Mouse (Mus musculus): ENCODE measurements around the gene Krtap24-1. TPM values are rescaled to one million over a fixed set of nuclear protein-coding genes. Genes with fewer than 3 reads are reported as not detected.

The Krtap24-1 gene
- not detected in 2 replicates for polyA plus RNA-seq (2021; fragmentation: Nextera tagmentation)
- long read RNA-seq, experiment 1: 0 reads
- long read RNA-seq, experiment 2: 0 reads

DNA sequence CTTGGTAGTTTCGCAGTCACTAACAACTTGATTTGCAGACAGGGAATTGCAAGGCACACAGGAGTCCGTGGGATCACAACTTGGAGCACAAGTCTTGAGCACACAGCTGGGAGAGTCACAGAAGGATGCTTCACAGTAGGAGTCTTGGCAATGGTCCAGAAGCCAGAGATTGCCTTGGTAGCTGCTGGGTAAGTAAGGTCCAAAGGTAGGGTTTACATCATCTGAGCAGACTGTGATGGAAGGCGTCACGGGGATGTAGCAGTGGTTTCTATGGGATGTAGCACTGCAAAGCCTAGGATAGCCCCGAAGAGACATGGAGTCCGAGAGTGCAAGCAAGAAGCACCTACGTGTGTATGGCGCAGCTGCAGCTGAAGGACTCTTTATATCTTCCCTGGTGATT, at the start of gene Krtap24-1:
Krtap24-1 (minus strand) TSS at position 358 of the 400 bp plus-strand sequence.

DNA sequence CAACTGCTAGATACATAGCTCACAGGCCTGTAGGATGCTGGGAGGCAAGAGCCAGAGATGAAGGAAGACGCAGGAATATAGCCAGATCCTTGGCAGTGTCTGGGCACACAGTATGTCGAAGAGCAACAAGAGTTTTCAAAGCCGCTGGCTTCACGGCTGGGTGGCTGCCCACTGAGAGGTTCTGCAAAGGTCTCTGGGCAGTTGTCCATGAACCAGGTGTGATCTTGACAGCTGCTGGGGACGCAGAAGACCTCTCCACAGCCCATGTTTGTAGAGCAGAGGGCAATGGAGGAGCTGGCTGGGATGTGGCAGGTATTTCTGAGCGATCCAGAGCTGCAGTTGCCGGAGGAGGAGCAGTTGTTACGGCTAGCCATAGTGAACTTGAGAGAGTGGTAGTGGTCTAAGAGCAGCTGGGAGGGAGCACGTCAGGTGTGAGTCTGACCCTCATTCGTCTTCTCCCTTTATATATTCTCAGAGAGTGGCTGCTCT, 35.3 kb upstream of the Krtap24-1 start, which contains the start of gene Krtap26-1:
Krtap26-1 (minus strand) TSS at position 439 of the 489 bp plus-strand sequence.

DNA sequence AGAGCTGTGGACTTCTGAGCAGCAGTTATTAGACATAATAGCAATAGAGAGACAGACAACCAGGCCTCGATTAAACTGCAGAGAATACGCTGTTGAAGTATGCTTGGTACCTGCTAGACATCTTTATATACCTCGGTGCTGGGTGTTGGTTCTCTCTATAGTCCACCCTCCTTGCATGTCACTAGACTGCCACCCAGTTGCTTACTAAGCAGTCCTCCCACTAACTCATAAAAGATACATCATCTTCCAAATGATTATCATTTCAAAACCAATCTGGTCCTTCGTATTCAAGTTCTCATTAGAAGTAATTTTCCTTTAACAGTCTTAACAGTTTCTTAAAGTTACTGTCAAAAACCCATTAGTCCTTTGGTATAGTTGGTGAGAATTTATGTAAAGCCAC, 15.5 kb upstream of the Krtap24-1 start, which contains the start of gene 2310079G19Rik:
2310079G19Rik (minus strand) TSS at position 101 of the 400 bp plus-strand sequence.

DNA sequence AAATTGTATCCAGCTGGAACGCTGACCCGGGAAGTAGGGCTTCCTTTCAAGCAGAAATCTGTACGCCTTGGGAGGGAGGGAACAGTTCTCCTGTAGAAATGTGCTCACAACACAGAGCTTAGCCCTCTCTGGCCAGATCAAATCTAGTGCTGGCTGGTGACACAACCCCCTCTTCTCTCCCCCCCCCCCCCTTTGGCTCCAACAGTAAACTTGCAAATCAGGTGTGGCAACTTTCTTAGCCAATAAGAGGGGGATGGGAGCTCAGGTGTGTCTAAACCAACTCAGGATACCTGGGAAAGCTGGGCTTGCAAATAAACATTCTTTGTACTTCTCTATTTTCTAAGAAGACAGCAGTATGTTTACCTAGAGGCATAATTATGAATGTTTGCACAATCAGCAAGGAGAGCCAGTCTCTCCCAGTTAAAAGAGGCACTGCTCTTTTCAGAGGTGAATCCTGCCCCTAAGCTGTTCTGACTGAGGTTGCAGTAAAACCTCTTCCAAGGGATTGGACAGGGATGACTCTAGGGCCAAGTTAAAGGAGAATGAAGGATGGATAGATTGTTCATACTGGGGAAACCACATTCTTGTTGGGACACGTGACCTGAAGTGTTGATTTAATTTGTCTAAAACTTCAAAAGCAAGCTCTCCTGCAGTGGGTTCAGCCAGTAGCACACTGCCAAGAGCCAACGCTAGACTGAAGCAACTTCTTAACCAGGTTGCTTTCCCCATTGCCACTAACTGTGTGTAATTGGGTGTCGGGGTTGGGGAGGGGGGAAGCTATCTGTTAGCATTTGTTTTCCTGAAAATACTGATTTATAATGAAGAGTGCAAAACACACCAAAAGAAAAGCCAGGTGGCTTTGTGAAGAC, 48.8 kb downstream of the Krtap24-1 start, which contains the start of gene Cldn8:
Cldn8 (minus strand) TSS at position 139 of the 869 bp plus-strand sequence.

Other genes with a start within 250 kb of the Krtap24-1 start
- gene Cldn17, start 105.3 kb downstream of the Krtap24-1 start, polyA plus RNA-seq (2021; fragmentation: Nextera tagmentation): not detected in 2 replicates
- gene Cldn8, start 49.1 kb downstream of the Krtap24-1 start, polyA plus RNA-seq (2021; fragmentation: Nextera tagmentation): not detected in 2 replicates
- gene 2310079G19Rik, start 15.4 kb upstream of the Krtap24-1 start, polyA plus RNA-seq (2021; fragmentation: Nextera tagmentation): not detected in 2 replicates
- gene Krtap26-1, start 35.5 kb upstream of the Krtap24-1 start, polyA plus RNA-seq (2021; fragmentation: Nextera tagmentation): not detected in 2 replicates
- gene Krtap27-1, start 59.4 kb upstream of the Krtap24-1 start, polyA plus RNA-seq (2021; fragmentation: Nextera tagmentation): not detected in 2 replicates
- not detected in 2 replicates for gene 2310061N02Rik, start 95.7 kb upstream of the Krtap24-1 start, polyA plus RNA-seq (2021; fragmentation: Nextera tagmentation)
- not detected in 2 replicates for gene Krtap13-1, start 116.6 kb upstream of the Krtap24-1 start, polyA plus RNA-seq (2021; fragmentation: Nextera tagmentation)
- gene Krtap13, start 139.4 kb upstream of the Krtap24-1 start, polyA plus RNA-seq (2021; fragmentation: Nextera tagmentation): not detected in 2 replicates
- gene 2310034C09Rik, start 146.6 kb upstream of the Krtap24-1 start, polyA plus RNA-seq (2021; fragmentation: Nextera tagmentation): not detected in 2 replicates
- gene 2310057N15Rik, start 161.9 kb upstream of the Krtap24-1 start, polyA plus RNA-seq (2021; fragmentation: Nextera tagmentation): not detected in 2 replicates
- gene Gm5965, start 165.6 kb upstream of the Krtap24-1 start, polyA plus RNA-seq (2021; fragmentation: Nextera tagmentation): not detected in 2 replicates
- not detected in 2 replicates for gene Gm20741, start 199.9 kb upstream of the Krtap24-1 start, polyA plus RNA-seq (2021; fragmentation: Nextera tagmentation)
- not detected in 2 replicates for gene Krtap15, start 207.9 kb upstream of the Krtap24-1 start, polyA plus RNA-seq (2021; fragmentation: Nextera tagmentation)
- not detected in 2 replicates for gene Krtap14, start 213.9 kb upstream of the Krtap24-1 start, polyA plus RNA-seq (2021; fragmentation: Nextera tagmentation)